Mouse (Mus musculus): Measurements from ENCODE around the gene Gm10382. TPM values are rescaled to one million over a fixed set of nuclear protein-coding genes. Genes with fewer than 3 reads are reported as not detected.
"Not testable (repeated sequence)": the region's sequence is repeated elsewhere in the genome, so short reads cannot be mapped to it uniquely, and the experiment has no call there.

Gm10382 gene
- polyA plus RNA-seq, 1 experiment from 2014 or later = 4.1 TPM

DNA sequence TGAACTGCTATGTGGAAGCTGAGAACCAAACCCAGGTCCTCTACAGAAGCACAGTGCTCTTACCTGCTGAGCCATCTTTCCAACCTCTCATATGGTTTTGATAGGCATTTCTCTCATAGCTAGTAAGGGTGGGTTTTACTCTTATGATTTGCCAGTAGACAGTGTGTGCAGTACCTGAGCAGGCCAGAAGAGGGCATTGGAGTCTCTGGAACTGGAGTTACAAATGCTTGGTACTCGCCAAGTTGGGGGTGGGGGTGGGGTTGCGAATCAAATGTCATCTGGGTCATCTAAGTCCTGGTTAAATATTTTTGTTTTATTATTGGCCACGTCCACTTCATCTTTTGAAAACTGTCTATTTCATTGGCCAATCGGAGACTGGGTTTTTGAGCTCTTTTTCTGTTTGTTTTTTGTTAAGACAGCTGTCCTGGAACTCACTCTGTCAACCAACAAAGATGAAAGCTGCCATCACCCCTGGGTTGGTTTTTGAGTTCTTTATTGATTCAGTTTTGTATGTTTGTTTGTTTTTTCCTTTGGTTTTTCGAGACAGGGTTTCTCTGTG is 22.9 kb downstream of the Gm10382 start:
- ChIA-PET POLR2A (interaction anchor here (0.5 to 1.0 kb wide), 5 partner anchors 14 to 100 kb away, joined by 3 to 5 read pairs (median 4); no protein-coding TSS in a partner anchor), CTCF (interaction anchor here (0.7 to 5.4 kb wide), 19 partner anchors 10 to 98 kb away, joined by 3 to 44 read pairs (median 5); partner anchors contain the start of gene Dhx37)
- in situ Hi-C loops (cut with MboI; ENCODE audit: low pct_unique_long_range_greater_than_20kb) = no loop called here
- H3K27me3 ChIP-seq = no peaks in the 10 kb centered on the region
- no peak for TF ChIP-seq CTCF (IDR thresholded peaks at IDR 0.05)
- ATAC-seq (no peak), DNase-seq (ENCODE audit: low read depth, low spot score) (no peak)

DNA sequence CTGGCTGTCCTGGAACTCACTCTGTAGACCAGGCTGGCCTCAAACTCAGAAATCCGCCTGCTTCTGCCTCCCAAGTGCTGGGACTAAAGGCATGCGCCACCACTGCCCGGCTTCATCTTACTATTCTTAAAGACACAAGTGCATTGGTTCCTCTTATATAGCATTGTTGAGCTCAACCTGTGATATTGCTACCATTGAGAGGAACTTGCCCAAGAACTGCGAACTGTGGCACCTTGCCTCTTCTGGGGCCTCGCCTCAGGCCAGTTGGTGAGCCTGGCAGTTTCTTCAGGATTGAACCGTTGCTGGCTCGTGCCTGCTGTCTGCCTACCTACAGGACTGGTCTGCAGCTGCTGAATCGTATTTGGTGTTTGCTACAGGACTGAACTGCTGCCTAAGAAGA is 23.4 kb downstream of the Gm10382 start:
- CTCF ChIA-PET = interaction anchor here (0.7 to 5.4 kb wide), 18 partner anchors 9 to 97 kb away, joined by 3 to 44 read pairs (median 6); partner anchors contain the start of gene Dhx37

DNA sequence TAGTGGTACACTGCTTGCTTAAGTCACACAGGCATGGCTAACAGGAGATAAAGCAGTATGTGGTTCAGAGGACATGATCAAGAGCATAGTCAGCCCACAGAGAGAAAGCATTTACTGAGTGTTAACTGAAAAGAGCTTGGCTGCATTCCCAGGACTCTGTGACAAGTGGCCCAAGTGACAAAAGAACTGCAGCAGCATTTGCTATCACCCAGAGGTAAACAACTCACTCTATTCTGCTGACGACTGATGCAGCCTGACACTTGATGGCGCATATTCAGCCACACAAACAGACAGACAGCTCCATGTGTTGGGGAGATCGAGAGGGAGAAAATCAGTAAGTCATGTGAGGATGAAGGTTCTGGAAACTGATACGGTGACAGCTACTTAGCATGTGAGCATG is 24.6 kb downstream of the Gm10382 start:
- in situ Hi-C loops (cut with MboI; ENCODE audit: low pct_unique_long_range_greater_than_20kb) = no loop called here
- POLR2A ChIA-PET = interaction anchor here (1.2 kb wide), 1 partner anchor 13 kb away, joined by 4 read pairs; no protein-coding TSS in a partner anchor
- no peak for ATAC-seq
- DNase-seq (ENCODE audit: low read depth, low spot score) = no peak
- TF ChIP-seq CTCF (IDR thresholded peaks at IDR 0.05) = no peak
- CTCF ChIA-PET = interaction anchor here (0.8 to 5.4 kb wide), 6 partner anchors 8 to 77 kb away, joined by 3 to 44 read pairs (median 9); partner anchors contain the start of gene Dhx37
- no peaks in the 10 kb centered on the region for H3K27me3 ChIP-seq

More for the DNA sequence above, 23.4 kb downstream of the Gm10382 start:
- in situ Hi-C loops (cut with MboI; ENCODE audit: low pct_unique_long_range_greater_than_20kb); DNase-seq (ENCODE audit: low read depth, low spot score); H3K27me3 ChIP-seq; ATAC-seq: not testable (repeated sequence)
- POLR2A ChIA-PET = interaction anchor here (1.0 kb wide), 2 partner anchors 13 to 32 kb away, joined by 3 to 5 read pairs; no protein-coding TSS in a partner anchor

DNA sequence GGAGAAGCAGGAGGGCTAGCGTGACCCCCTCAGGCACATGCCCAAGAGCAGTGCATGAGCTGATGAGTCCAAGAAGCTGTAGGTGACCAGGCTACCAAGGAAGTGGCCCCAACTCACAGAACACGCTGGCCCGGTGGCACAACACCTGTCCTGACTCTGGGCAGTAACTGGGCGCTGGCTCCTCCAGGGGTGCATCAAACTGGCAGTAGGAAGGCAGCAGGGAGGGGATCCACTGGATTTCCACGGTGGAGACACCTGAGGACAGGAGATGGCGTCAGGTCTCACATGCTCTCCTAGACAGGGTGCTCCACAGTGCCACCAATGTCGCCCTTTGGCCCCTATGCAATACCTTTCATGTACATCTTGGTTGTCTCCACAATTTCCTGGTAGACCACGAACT is 27.1 kb downstream of the Gm10382 start:
- no peak for ATAC-seq
- in situ Hi-C loops (cut with MboI; ENCODE audit: low pct_unique_long_range_greater_than_20kb) = no loop called here
- ChIA-PET POLR2A (interaction anchor here (0.6 to 0.9 kb wide), 2 partner anchors 11 to 23 kb away, joined by 3 read pairs; no protein-coding TSS in a partner anchor), CTCF (no interaction called here)
- DNase-seq (ENCODE audit: low read depth, low spot score) = no peak
- H3K27me3 ChIP-seq = no peaks in the 10 kb centered on the region
- TF ChIP-seq CTCF (IDR thresholded peaks at IDR 0.05) = no peak

GRCm38 (mm10) chr5:125418636-125419035 is 29.5 kb downstream of the Gm10382 start:
- no peaks in the 10 kb centered on the region for H3K27me3 ChIP-seq
- in situ Hi-C loops (cut with MboI; ENCODE audit: low pct_unique_long_range_greater_than_20kb) = no loop called here
- CTCF ChIA-PET = interaction anchor here (0.8 kb wide), 1 partner anchor 36 kb away, joined by 3 read pairs; no protein-coding TSS in a partner anchor
- POLR2A ChIA-PET = interaction anchor here (0.6 kb wide), 1 partner anchor 15 kb away, joined by 3 read pairs; the partner anchor contains the start of gene Dhx37
- TF ChIP-seq CTCF (IDR thresholded peaks at IDR 0.05) = no peak
- DNase-seq (ENCODE audit: low read depth, low spot score) = no peak
- peak; percentile 9 for ATAC-seq

DNA sequence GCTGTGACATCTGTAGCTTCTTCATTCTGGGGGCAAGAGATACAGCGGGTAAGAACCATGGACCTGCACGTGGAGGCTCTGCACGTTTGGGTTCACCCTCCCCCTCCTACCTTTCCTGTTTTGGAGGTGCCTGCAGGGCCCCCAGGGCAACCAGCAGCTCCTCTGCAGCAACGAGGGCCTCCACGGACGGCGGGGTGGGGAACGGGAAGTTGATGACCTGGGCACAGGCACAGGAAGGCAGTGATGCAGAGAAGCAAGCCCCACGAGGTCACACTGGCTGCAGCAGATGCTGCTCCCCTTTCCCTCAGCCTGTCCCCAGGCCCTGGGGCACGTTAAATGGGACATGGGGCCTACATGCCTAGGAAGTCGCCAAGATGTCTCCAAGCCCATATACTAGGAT is 30.0 kb downstream of the Gm10382 start:
- CTCF ChIA-PET = interaction anchor here (0.8 to 1.2 kb wide), 2 partner anchors 14 to 36 kb away, joined by 3 read pairs; no protein-coding TSS in a partner anchor
- ATAC-seq = no peak
- no peak for TF ChIP-seq CTCF (IDR thresholded peaks at IDR 0.05)
- DNase-seq (ENCODE audit: low read depth, low spot score) = no peak
- POLR2A ChIA-PET = no interaction called here
- in situ Hi-C loops (cut with MboI; ENCODE audit: low pct_unique_long_range_greater_than_20kb) = no loop called here
- no peaks in the 10 kb centered on the region for H3K27me3 ChIP-seq

DNA sequence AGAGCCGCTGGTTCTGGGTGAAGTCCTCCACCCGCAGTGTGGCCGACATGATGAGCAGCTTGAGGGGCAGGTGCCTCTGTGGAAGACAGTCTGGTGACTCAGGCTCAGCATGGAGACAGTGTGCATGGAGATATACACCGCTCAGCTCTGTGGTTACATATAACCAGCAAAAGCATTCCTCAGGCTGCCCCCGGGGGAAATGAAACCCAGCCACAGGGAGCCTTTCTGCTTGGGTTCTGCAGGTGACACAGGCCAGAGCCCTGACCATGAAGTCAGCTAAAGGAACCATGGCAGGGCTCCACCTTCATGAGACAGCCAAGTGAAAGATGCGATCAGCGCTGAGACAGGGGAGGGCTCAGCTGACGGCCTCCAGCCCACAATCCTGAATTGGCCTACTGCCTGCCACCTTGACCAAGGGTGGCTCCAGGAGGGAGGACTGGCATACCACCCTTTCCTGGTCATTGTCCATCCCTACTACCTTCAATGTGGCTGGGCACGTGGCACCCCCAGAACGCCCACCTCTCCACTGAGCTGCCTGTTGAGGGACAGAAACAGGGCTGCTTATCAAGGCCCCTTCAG is 36.7 kb downstream of the Gm10382 start:
- ATAC-seq = peak; percentile 85
- no peaks in the 10 kb centered on the region for H3K27me3 ChIP-seq
- ChIA-PET POLR2A (interaction anchor here (0.6 to 2.8 kb wide), 6 partner anchors 14 to 50 kb away, joined by 3 to 13 read pairs (median 4); partner anchors contain the start of genes Aacs and Bri3bp), CTCF (interaction anchor here (0.8 to 4.6 kb wide), 7 partner anchors 13 to 62 kb away, joined by 3 to 44 read pairs (median 4); no protein-coding TSS in a partner anchor)
- TF ChIP-seq CTCF (IDR thresholded peaks at IDR 0.05) = no peak
- DNase-seq (ENCODE audit: low read depth, low spot score) = peak; percentile 99
- in situ Hi-C loops (cut with MboI; ENCODE audit: low pct_unique_long_range_greater_than_20kb) = no loop called here

GRCm38 (mm10) chr5:125426343-125426742 is 37.2 kb downstream of the Gm10382 start:
- in situ Hi-C loops (cut with MboI; ENCODE audit: low pct_unique_long_range_greater_than_20kb) = no loop called here
- TF ChIP-seq CTCF (IDR thresholded peaks at IDR 0.05) = no peak
- CTCF ChIA-PET = interaction anchor here (0.8 to 4.6 kb wide), 7 partner anchors 13 to 62 kb away, joined by 3 to 44 read pairs (median 4); no protein-coding TSS in a partner anchor
- DNase-seq (ENCODE audit: low read depth, low spot score) (peak; percentile 87), ATAC-seq (peak; percentile 89)
- H3K27me3 ChIP-seq = no peaks in the 10 kb centered on the region
- POLR2A ChIA-PET = interaction anchor here (0.7 to 2.8 kb wide), 9 partner anchors 10 to 50 kb away, joined by 3 to 13 read pairs (median 4); partner anchors contain the start of genes Aacs and Bri3bp

DNA sequence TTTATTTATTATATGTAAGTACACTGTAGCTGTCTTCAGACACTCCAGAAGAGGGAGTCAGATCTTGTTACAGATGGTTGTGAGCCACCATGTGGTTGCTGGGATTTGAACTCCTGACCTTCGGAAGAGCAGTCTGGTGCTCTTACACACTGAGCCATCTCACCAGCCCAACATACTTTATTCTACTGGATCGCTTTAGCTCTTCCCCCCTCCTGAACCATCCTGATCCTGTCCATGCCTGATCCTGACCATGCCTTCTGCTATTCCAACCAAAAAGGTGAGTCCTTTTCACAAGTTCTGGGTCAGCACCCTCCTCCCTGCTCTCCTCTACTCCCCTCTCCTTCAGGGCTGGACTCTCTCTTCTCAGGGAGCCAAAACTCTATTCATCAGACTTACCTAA is 43.2 kb downstream of the Gm10382 start:
- H3K27me3 ChIP-seq; ATAC-seq; DNase-seq (ENCODE audit: low read depth, low spot score); in situ Hi-C loops (cut with MboI; ENCODE audit: low pct_unique_long_range_greater_than_20kb): not testable (repeated sequence)
- ChIA-PET CTCF (interaction anchor here (1.2 to 2.6 kb wide), 5 partner anchors 10 to 26 kb away, joined by 3 to 7 read pairs (median 3); partner anchors contain the start of gene Bri3bp), POLR2A (interaction anchor here (1.1 to 1.4 kb wide), 2 partner anchors 9 to 14 kb away, joined by 3 to 6 read pairs; partner anchors contain the start of gene Bri3bp)

GRCm38 (mm10) chr5:125433793-125434337 is 44.7 kb downstream of the Gm10382 start, which contains the start of gene Dhx37:
Gene Dhx37 (minus strand): TSS chr5:125434121.
- CTCF ChIA-PET = interaction anchor here (1.7 to 2.6 kb wide), 2 partner anchors 8 to 21 kb away, joined by 7 read pairs; partner anchors contain the start of gene Bri3bp
- ATAC-seq (peak; percentile 95), DNase-seq (ENCODE audit: low read depth, low spot score) (peak; percentile 79)
- no peak for TF ChIP-seq CTCF (IDR thresholded peaks at IDR 0.05)
- POLR2A ChIA-PET = interaction anchor here (0.5 to 1.4 kb wide), 3 partner anchors 8 to 27 kb away, joined by 3 to 6 read pairs (median 4); partner anchors contain the start of gene Bri3bp
- no peaks in the 10 kb centered on the region for H3K27me3 ChIP-seq
- in situ Hi-C loops (cut with MboI; ENCODE audit: low pct_unique_long_range_greater_than_20kb) = no loop called here

DNA sequence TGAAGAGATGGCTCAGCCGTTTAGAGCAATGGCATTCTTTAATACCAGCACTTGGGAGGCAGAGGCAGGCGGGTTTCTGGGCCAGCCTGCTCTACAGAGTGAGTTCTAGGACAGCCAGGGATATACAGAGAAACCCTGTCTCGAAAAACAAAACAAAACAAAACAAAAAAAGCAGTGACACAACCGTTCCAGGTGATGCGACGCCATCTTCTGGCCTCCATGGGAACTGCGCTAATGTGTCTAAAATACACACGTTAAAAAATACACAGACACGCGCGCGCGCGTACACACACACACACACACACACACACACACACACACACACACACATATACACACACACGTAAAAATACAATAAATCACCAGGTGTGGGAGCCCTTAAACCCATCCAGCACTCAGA is 45.2 kb downstream of the Gm10382 start:
- ATAC-seq; DNase-seq (ENCODE audit: low read depth, low spot score); in situ Hi-C loops (cut with MboI; ENCODE audit: low pct_unique_long_range_greater_than_20kb); H3K27me3 ChIP-seq: not testable (repeated sequence)
- ChIA-PET POLR2A (interaction anchor here (0.6 kb wide), 1 partner anchor 16 kb away, joined by 3 read pairs; no protein-coding TSS in a partner anchor), CTCF (interaction anchor here (2.6 kb wide), 1 partner anchor 22 kb away, joined by 7 read pairs; no protein-coding TSS in a partner anchor)
